In genomic region chr2:148406160-148406970, GRCm38 (mm10) we compare ENCODE assay signal across 8 mouse cellular contexts. TPM values are rescaled to one million over a fixed set of nuclear protein-coding genes. Genes with fewer than 3 reads are reported as not detected.
A peak's percentile ranks its signal among the peaks of the same experiment; 100 is the strongest.
DNase-seq lines count a peak whose midpoint lies in the region; ATAC-seq and TF ChIP-seq lines count a peak whose summit lies in the region.

No protein-coding gene starts in this region.

- TF ChIP-seq CTCF in cortical plate, adult 2 months (IDR thresholded peaks at IDR 0.05; ENCODE audit: extremely low read depth, insufficient read depth, low read length) = no peak
- no peak for TF ChIP-seq CTCF in small intestine, adult 2 months (IDR thresholded peaks at IDR 0.05; ENCODE audit: extremely low read depth, insufficient read length, insufficient replicate concordance, low read depth, low read length)

- H3K27me3 ChIP-seq in heart, embryonic 16.5 days (ENCODE audit: control insufficient read depth, insufficient read depth, low read length) = peaks cover 15% of the 10 kb centered on the region
- no peaks in the 10 kb centered on the region for H3K27me3 ChIP-seq in small intestine, adult 2 months (ENCODE audit: control insufficient read depth, insufficient read depth, low read length)

- no peaks in the 10 kb centered on the region for H3K36me3 ChIP-seq in heart, embryonic 16.5 days (ENCODE audit: control insufficient read depth, insufficient read depth)
- H3K36me3 ChIP-seq in macrophage (ENCODE audit: inconsistent target) = no peaks in the 10 kb centered on the region
- H3K36me3 ChIP-seq in small intestine, adult 2 months (ENCODE audit: control insufficient read depth, insufficient read depth, low read length) = no peaks in the 10 kb centered on the region

- H3K79me2 ChIP-seq in macrophage (ENCODE audit: inconsistent target) = peaks cover 50% of the 10 kb centered on the region

- H3K4me3 ChIP-seq in cortical plate, adult 2 months (ENCODE audit: insufficient read depth, low read length) = 0 out of 2 replicates have a peak overlapping the region, but pooled peaks have one; percentile 0
- H3K4me3 ChIP-seq in heart, embryonic 16.5 days (ENCODE audit: low read length) = peak overlapping the region; percentile 65
- peak overlapping the region; percentile 59 for H3K4me3 ChIP-seq in macrophage (ENCODE audit: inconsistent target)
- peak overlapping the region; percentile 63 for H3K4me3 ChIP-seq in small intestine, adult 2 months (ENCODE audit: low read depth, low read length)

- DNase-seq in layer of hippocampus, adult 11-12 months (ENCODE audit: low spot score) = peak; percentile 19
- DNase-seq in layer of hippocampus, postnatal 14 days (ENCODE audit: low spot score in 2 of 2) = no peak
- DNase-seq in kidney, postnatal 25 days = peak; percentile 53 to 67

- no peak for TF ChIP-seq POLR2A in cortical plate, adult 2 months (IDR thresholded peaks at IDR 0.05; ENCODE audit: extremely low read depth, insufficient read depth, low read length)
- no peak for TF ChIP-seq POLR2A in small intestine, adult 2 months (IDR thresholded peaks at IDR 0.05; ENCODE audit: low read depth, low read length)

- no peak overlapping the region; the same call in 1 of the 2 replicates for H3K27ac ChIP-seq in cortical plate, adult 2 months (ENCODE audit: insufficient read depth, low read length)
- H3K27ac ChIP-seq in heart, embryonic 16.5 days (ENCODE audit: low read length) = peak overlapping the region; percentile 52
- peak overlapping the region; percentile 82 for H3K27ac ChIP-seq in macrophage
- H3K27ac ChIP-seq in small intestine, adult 2 months (ENCODE audit: insufficient read depth, low read depth, low read length) = 0 out of 2 replicates have a peak overlapping the region, but pooled peaks have one; percentile 54

- no peak; the same call in 1 of the 2 replicates for ATAC-seq in heart, embryonic 16.5 days (replicated peaks; ENCODE audit: extremely low read depth, insufficient read depth, low FRiP score)
- ATAC-seq in erythroid progenitor cell, adult 5-6 weeks (replicated peaks; ENCODE audit: low FRiP score, poor library complexity, severe bottlenecking) = no peak

- H3K4me1 ChIP-seq in cortical plate, adult 2 months (ENCODE audit: control insufficient read depth, insufficient read depth, low read length) = no peaks in the 10 kb centered on the region
- peaks cover 24% of the 10 kb centered on the region for H3K4me1 ChIP-seq in heart, embryonic 16.5 days (ENCODE audit: control insufficient read depth, insufficient read depth, low read length)
- peaks cover 3% of the 10 kb centered on the region; the same call in 1 of the 2 replicates for H3K4me1 ChIP-seq in small intestine, adult 2 months (ENCODE audit: control insufficient read depth, insufficient read depth, insufficient read length, low read length)

- peak overlapping the region; percentile 88 for H3K4me2 ChIP-seq in heart, embryonic 16.5 days (ENCODE audit: low read depth, low read length)

- WGBS in heart, embryonic 16.5 days = 12% methylated on average over 34 of the region's 34 CpGs
- 23% methylated on average over 34 of the region's 34 CpGs for WGBS in macrophage (ENCODE audit: missing documents)
- 31% methylated on average over 34 of the region's 34 CpGs for WGBS in small intestine, adult 2 months

- H3K9me3 ChIP-seq in heart, embryonic 16.5 days (replicated peaks; ENCODE audit: control insufficient read depth, low read length) = no peaks in the 10 kb centered on the region

- H3K9ac ChIP-seq in heart, embryonic 16.5 days (ENCODE audit: low read length) = peak overlapping the region; percentile 78

RNA-seq across cellular contexts. Expression of gene Thbd, which starts 1.6 kb away (rescaled TPM):
- 1 to 10 TPM; 3.3 to 4.3 TPM for total RNA-seq in layer of hippocampus, postnatal 14 days (2021)
- polyA plus RNA-seq in cortical plate, adult 2 months (2012; rRNA removed) = 10.0 and 14.4 TPM in 2 replicates
- polyA plus RNA-seq in heart, embryonic 16.5 days (2015; fragmentation: Nextera tagmentation; extraction: Ambion mirVana) = 16.6 and 20.3 TPM in 2 replicates
- 10 to 100 TPM in 8 of 26 experiments, 1 to 10 TPM in 17, under 1 TPM in 1; 0.67 to 27.2 (median 6.1) TPM for total RNA-seq in macrophage (2018; cell fraction: chromatin; rRNA removed)
- total RNA-seq in macrophage (2018; cell fraction: cytosol; rRNA removed) = 10 to 100 TPM in 7 of 26 experiments, 1 to 10 TPM in 19; 1.1 to 16.1 (median 4.2) TPM
- total RNA-seq in macrophage (2018; cell fraction: nucleus; rRNA removed) = 10 to 100 TPM in 14 of 26 experiments, 1 to 10 TPM in 12; 3.6 to 35.6 (median 10.9) TPM
- 3.9 to 10.3 TPM (median 4.0 TPM) in 3 replicates for polyA plus RNA-seq in macrophage (2018)
- 13.5 and 15.2 TPM in 2 replicates for polyA plus RNA-seq in small intestine, adult 2 months (2012; rRNA removed)
- total RNA-seq in erythroid progenitor cell, adult 5-6 weeks (2015; ENCODE audit: low replicate concordance) = 3.4 and 4.7 TPM in 2 replicates
- total RNA-seq in erythroid progenitor cell, adult 5-6 weeks (2017; ENCODE audit: low replicate concordance) = 0.45 and 3.2 TPM in 2 replicates

RNA-seq across cellular contexts. Expression of gene Sstr4, which starts 11.2 kb away (rescaled TPM):
- 10 to 100 TPM; 60.6 to 67.4 TPM for total RNA-seq in layer of hippocampus, postnatal 14 days (2021)
- 21.9 and 25.7 TPM in 2 replicates for polyA plus RNA-seq in cortical plate, adult 2 months (2012; rRNA removed)
- polyA plus RNA-seq in heart, embryonic 16.5 days (2015; fragmentation: Nextera tagmentation; extraction: Ambion mirVana) = 0.34 and 0.38 TPM in 2 replicates
- not detected for total RNA-seq in macrophage (2018; cell fraction: chromatin; rRNA removed)
- total RNA-seq in macrophage (2018; cell fraction: cytosol; rRNA removed) = not detected
- total RNA-seq in macrophage (2018; cell fraction: nucleus; rRNA removed) = not detected
- not detected in 3 replicates for polyA plus RNA-seq in macrophage (2018)
- polyA plus RNA-seq in small intestine, adult 2 months (2012; rRNA removed) = 0.50 and 0.85 TPM in 2 replicates
- total RNA-seq in erythroid progenitor cell, adult 5-6 weeks (2015; ENCODE audit: low replicate concordance) = not detected in 2 replicates
- total RNA-seq in erythroid progenitor cell, adult 5-6 weeks (2017; ENCODE audit: low replicate concordance) = not detected in 2 replicates

RNA-seq across cellular contexts. Expression of gene Cd93, which starts 37.0 kb away (rescaled TPM):
- total RNA-seq in layer of hippocampus, postnatal 14 days (2021) = 10 to 100 TPM; 11.8 to 13.5 TPM
- polyA plus RNA-seq in cortical plate, adult 2 months (2012; rRNA removed) = 3.7 and 4.0 TPM in 2 replicates
- 25.8 and 29.0 TPM in 2 replicates for polyA plus RNA-seq in heart, embryonic 16.5 days (2015; fragmentation: Nextera tagmentation; extraction: Ambion mirVana)
- total RNA-seq in macrophage (2018; cell fraction: chromatin; rRNA removed) = 100 to 1,000 TPM in 15 of 26 experiments, 10 to 100 TPM in 11; 16.5 to 157 (median 107) TPM
- 100 to 1,000 TPM; 154 to 389 (median 241) TPM for total RNA-seq in macrophage (2018; cell fraction: cytosol; rRNA removed)
- 100 to 1,000 TPM in 25 of 26 experiments, 10 to 100 TPM in 1; 88.6 to 676 (median 368) TPM for total RNA-seq in macrophage (2018; cell fraction: nucleus; rRNA removed)
- polyA plus RNA-seq in macrophage (2018) = 156 to 277 TPM (median 258 TPM) in 3 replicates
- polyA plus RNA-seq in small intestine, adult 2 months (2012; rRNA removed) = 1.4 and 2.5 TPM in 2 replicates
- total RNA-seq in erythroid progenitor cell, adult 5-6 weeks (2015; ENCODE audit: low replicate concordance) = 11.2 and 12.2 TPM in 2 replicates
- total RNA-seq in erythroid progenitor cell, adult 5-6 weeks (2017; ENCODE audit: low replicate concordance) = 8.0 and 9.9 TPM in 2 replicates

Comparison
In these comparisons a context has a peak if more than half of its experiments do, and no peak if none do; other contexts are left out.
1. DNase-seq: peak in layer of hippocampus, adult 11-12 months (single experiment) and kidney, postnatal 25 days (2 of 2); none in layer of hippocampus, postnatal 14 days (0 of 2).
2. H3K4me3 ChIP-seq: peak in every context shown above with its lines; median percentile 65 in heart, embryonic 16.5 days; 63 in small intestine, adult 2 months; 59 in macrophage; 0 in cortical plate, adult 2 months.
3. RNA of gene Sstr4, which starts 11.2 kb away (polyA plus RNA-seq): 21.9 to 25.7 TPM in cortical plate, adult 2 months; 0.50 to 0.85 TPM in small intestine, adult 2 months, 0.34 to 0.38 TPM in heart, embryonic 16.5 days and not detected in macrophage; every median in the first group is over 10 times any median in the second.